Mouse (Mus musculus): Measurements from ENCODE around the gene Trir. TPM values are rescaled to one million over a fixed set of nuclear protein-coding genes. Genes with fewer than 3 reads are reported as not detected.

Trir gene
- polyA plus RNA-seq, 1 experiment = 198 TPM

- no peaks in the 10 kb centered on the region for H3K27me3 ChIP-seq (ENCODE audit: control insufficient read depth, insufficient read depth, insufficient read length)
- peak overlapping the region; percentile 92 for H3K4me3 ChIP-seq
- TF ChIP-seq POLR2AphosphoS2 (IDR thresholded peaks at IDR 0.05; ENCODE audit: insufficient read length, low read depth) = peak; percentile 53
- peak; percentile 95 for TF ChIP-seq SRF (IDR thresholded peaks at IDR 0.05; ENCODE audit: control insufficient read depth, insufficient read length, low read depth)
- no peak for TF ChIP-seq E2F4 (IDR thresholded peaks at IDR 0.05; ENCODE audit: insufficient read depth)
- TF ChIP-seq CEBPB (IDR thresholded peaks at IDR 0.05; ENCODE audit: insufficient read depth, poor library complexity, severe bottlenecking) = peak; percentile 59; the same call in 1 of the 2 replicates
- TF ChIP-seq POLR2A (IDR thresholded peaks at IDR 0.05; ENCODE audit: insufficient read length, low read depth) = peak; percentile 71
- H3ac ChIP-seq (ENCODE audit: control insufficient read depth, insufficient read length) = peak overlapping the region; percentile 9
- peaks cover 18% of the 10 kb centered on the region for H3K79me2 ChIP-seq (ENCODE audit: control insufficient read depth, insufficient read depth)
- no peaks in the 10 kb centered on the region for H3K36me3 ChIP-seq (ENCODE audit: control insufficient read depth, insufficient read depth)
- H3K4me2 ChIP-seq (ENCODE audit: low read depth) = peak overlapping the region; percentile 95
Measured at GRCm38 (mm10) chr8:84979599-84980421, 46.8 kb upstream of the Trir start.

- Histone ChIP-seq H3K4me2 (ENCODE audit: low read depth) (peak overlapping the region; percentile 95), H3K36me3 (ENCODE audit: control insufficient read depth, insufficient read depth) (no peaks in the 10 kb centered on the region), H3ac (ENCODE audit: control insufficient read depth, insufficient read length) (peak overlapping the region; percentile 9), H3K79me2 (ENCODE audit: control insufficient read depth, insufficient read depth) (peaks cover 18% of the 10 kb centered on the region), H3K27me3 (ENCODE audit: control insufficient read depth, insufficient read depth, insufficient read length) (no peaks in the 10 kb centered on the region), H3K4me3 (peak overlapping the region; percentile 92)
- peak; percentile 79 for TF ChIP-seq TCF3 (IDR thresholded peaks at IDR 0.05; ENCODE audit: insufficient read length, low read depth)
- no peak for TF ChIP-seq MAX (IDR thresholded peaks at IDR 0.05; ENCODE audit: low read depth)
- TF ChIP-seq REST (IDR thresholded peaks at IDR 0.05; ENCODE audit: insufficient read depth, insufficient read length) = no peak
- TF ChIP-seq E2F4 (IDR thresholded peaks at IDR 0.05; ENCODE audit: insufficient read depth) = no peak
- peak; percentile 35 to 99 (median 98) for TF ChIP-seq MYOG (IDR thresholded peaks at IDR 0.05; ENCODE audit: control insufficient read depth in 1 of 3, insufficient read depth in 1 of 3, insufficient read length in 2 of 3, low read depth in 2 of 3)
- no peak for TF ChIP-seq SRF (IDR thresholded peaks at IDR 0.05; ENCODE audit: control insufficient read depth, insufficient read length, low read depth)
- TF ChIP-seq POLR2A (IDR thresholded peaks at IDR 0.05; ENCODE audit: insufficient read length, low read depth) = peak; percentile 79
- TF ChIP-seq TCF12 (IDR thresholded peaks at IDR 0.05; ENCODE audit: insufficient read depth, poor library complexity, severe bottlenecking) = peak; percentile 45
- TF ChIP-seq POLR2AphosphoS2 (IDR thresholded peaks at IDR 0.05; ENCODE audit: insufficient read length, low read depth) = peak; percentile 83
- TF ChIP-seq USF1 (IDR thresholded peaks at IDR 0.05; ENCODE audit: low read depth) = peak; percentile 14
- no peak for TF ChIP-seq CEBPB (IDR thresholded peaks at IDR 0.05; ENCODE audit: insufficient read depth, poor library complexity, severe bottlenecking)
- peak in 2 of 3 experiments; percentile 90 to 98 for TF ChIP-seq MYOD1 (IDR thresholded peaks at IDR 0.05; ENCODE audit: control insufficient read depth in 1 of 3, insufficient read length in 2 of 3, low read depth in 2 of 3)
Measured at GRCm38 (mm10) chr8:84980622-84981358, 45.8 kb upstream of the Trir start.

GRCm38 (mm10) chr8:84981644-84982498, 44.8 kb upstream of the Trir start:
- H3K4me2 ChIP-seq (ENCODE audit: low read depth) = peak overlapping the region; percentile 62
- TF ChIP-seq POLR2AphosphoS2 (IDR thresholded peaks at IDR 0.05; ENCODE audit: insufficient read length, low read depth) (peak; percentile 59), REST (IDR thresholded peaks at IDR 0.05; ENCODE audit: insufficient read depth, insufficient read length) (no peak), USF1 (IDR thresholded peaks at IDR 0.05; ENCODE audit: low read depth) (no peak), MYOD1 (IDR thresholded peaks at IDR 0.05; ENCODE audit: control insufficient read depth in 1 of 3, insufficient read length in 2 of 3, low read depth in 2 of 3) (peak in 1 of 3 experiments; percentile 50), TCF3 (IDR thresholded peaks at IDR 0.05; ENCODE audit: insufficient read length, low read depth) (no peak), POLR2A (IDR thresholded peaks at IDR 0.05; ENCODE audit: insufficient read length, low read depth) (peak; percentile 11), MYOG (IDR thresholded peaks at IDR 0.05; ENCODE audit: control insufficient read depth in 1 of 3, insufficient read depth in 1 of 3, insufficient read length in 2 of 3, low read depth in 2 of 3) (peak in 1 of 3 experiments; percentile 59), CEBPB (IDR thresholded peaks at IDR 0.05; ENCODE audit: insufficient read depth, poor library complexity, severe bottlenecking) (no peak)
- H3K79me2 ChIP-seq (ENCODE audit: control insufficient read depth, insufficient read depth) = peaks cover 15% of the 10 kb centered on the region

GRCm38 (mm10) chr8:84982499-84983011, 44.1 kb upstream of the Trir start:
- Histone ChIP-seq H3K4me2 (ENCODE audit: low read depth) (peak overlapping the region; percentile 62), H3ac (ENCODE audit: control insufficient read depth, insufficient read length) (no peak overlapping the region), H3K4me3 (no peak overlapping the region), H3K79me2 (ENCODE audit: control insufficient read depth, insufficient read depth) (peaks cover 8% of the 10 kb centered on the region), H3K36me3 (ENCODE audit: control insufficient read depth, insufficient read depth) (no peaks in the 10 kb centered on the region), H3K27me3 (ENCODE audit: control insufficient read depth, insufficient read depth, insufficient read length) (no peaks in the 10 kb centered on the region)
- TF ChIP-seq MYOG (IDR thresholded peaks at IDR 0.05; ENCODE audit: control insufficient read depth in 1 of 3, insufficient read depth in 1 of 3, insufficient read length in 2 of 3, low read depth in 2 of 3) (no peak), POLR2AphosphoS2 (IDR thresholded peaks at IDR 0.05; ENCODE audit: insufficient read length, low read depth) (no peak), SRF (IDR thresholded peaks at IDR 0.05; ENCODE audit: control insufficient read depth, insufficient read length, low read depth) (no peak), POLR2A (IDR thresholded peaks at IDR 0.05; ENCODE audit: insufficient read length, low read depth) (no peak), TCF12 (IDR thresholded peaks at IDR 0.05; ENCODE audit: insufficient read depth, poor library complexity, severe bottlenecking) (no peak), TCF3 (IDR thresholded peaks at IDR 0.05; ENCODE audit: insufficient read length, low read depth) (no peak), CEBPB (IDR thresholded peaks at IDR 0.05; ENCODE audit: insufficient read depth, poor library complexity, severe bottlenecking) (no peak), MYOD1 (IDR thresholded peaks at IDR 0.05; ENCODE audit: control insufficient read depth in 1 of 3, insufficient read length in 2 of 3, low read depth in 2 of 3) (no peak), REST (IDR thresholded peaks at IDR 0.05; ENCODE audit: insufficient read depth, insufficient read length) (no peak), MAX (IDR thresholded peaks at IDR 0.05; ENCODE audit: low read depth) (no peak), E2F4 (IDR thresholded peaks at IDR 0.05; ENCODE audit: insufficient read depth) (no peak), USF1 (IDR thresholded peaks at IDR 0.05; ENCODE audit: low read depth) (no peak)

More at GRCm38 (mm10) chr8:84981644-84982498, 44.8 kb upstream of the Trir start:
- H3K4me3 ChIP-seq = no peak overlapping the region
- H3K36me3 ChIP-seq (ENCODE audit: control insufficient read depth, insufficient read depth) = no peaks in the 10 kb centered on the region
- H3ac ChIP-seq (ENCODE audit: control insufficient read depth, insufficient read length) = no peak overlapping the region
- H3K27me3 ChIP-seq (ENCODE audit: control insufficient read depth, insufficient read depth, insufficient read length) = no peaks in the 10 kb centered on the region

Measured in myocyte (in vitro differentiated cells).